Mouse (Mus musculus): ENCODE data around the gene Lamc3. TPM values are rescaled to one million over a fixed set of nuclear protein-coding genes. Genes with fewer than 3 reads are reported as not detected.
A peak's percentile ranks its signal among the peaks of the same experiment; 100 is the strongest.

The Lamc3 gene
- 0.43 and 0.68 TPM in 2 replicates for polyA plus RNA-seq (2015; fragmentation: Nextera tagmentation; extraction: Ambion mirVana)

- no peak for ATAC-seq (replicated peaks; ENCODE audit: insufficient number of reproducible peaks, insufficient read depth, low FRiP score, low read depth)
- H3K4me1 ChIP-seq (replicated peaks): peaks cover 4% of the 10 kb centered on the region
- H3K27ac ChIP-seq: no peak within 1 kb of the TSS
- H3K9ac ChIP-seq: no peak within 1 kb of the TSS
- peak within 1 kb of the TSS; percentile 56 for H3K4me2 ChIP-seq
- no peaks in the 10 kb centered on the region for H3K36me3 ChIP-seq
- 4% methylated on average over 26 of the region's 26 CpGs for WGBS
- H3K9me3 ChIP-seq (replicated peaks): no peaks in the 10 kb centered on the region
- H3K4me3 ChIP-seq: peak within 1 kb of the TSS; percentile 29
- H3K27me3 ChIP-seq: peaks cover 84% of the 10 kb centered on the region
Measured at GRCm38 (mm10) chr2:31887030-31887429, at the start of gene Lamc3. TSS of gene Lamc3 (plus strand) at chr2:31887291.

- peaks cover 80% of the 10 kb centered on the region for H3K27me3 ChIP-seq
- WGBS: 59% methylated on average over 1 of the region's 1 CpGs
Measured at GRCm38 (mm10) chr2:31838868-31839267, 48.2 kb upstream of the Lamc3 start.

GRCm38 (mm10) chr2:31844729-31845136, 42.4 kb upstream of the Lamc3 start:
- 0 out of 2 replicates have a peak overlapping the region, but pooled peaks have one; percentile 62 for H3K4me3 ChIP-seq
- no peak overlapping the region for H3K9ac ChIP-seq
- H3K4me2 ChIP-seq: no peak overlapping the region
- ATAC-seq (replicated peaks; ENCODE audit: insufficient number of reproducible peaks, insufficient read depth, low FRiP score, low read depth): no peak
- no peak overlapping the region for H3K27ac ChIP-seq
- no peaks in the 10 kb centered on the region for H3K9me3 ChIP-seq (replicated peaks)
- no peaks in the 10 kb centered on the region for H3K36me3 ChIP-seq
- H3K4me1 ChIP-seq (replicated peaks): peaks cover 22% of the 10 kb centered on the region
- H3K27me3 ChIP-seq: peaks cover 83% of the 10 kb centered on the region
- WGBS: 4% methylated on average over 10 of the region's 10 CpGs

More at GRCm38 (mm10) chr2:31838868-31839267, 48.2 kb upstream of the Lamc3 start:
- H3K4me1 ChIP-seq (replicated peaks): no peaks in the 10 kb centered on the region
- no peaks in the 10 kb centered on the region for H3K36me3 ChIP-seq
- no peak for ATAC-seq (replicated peaks; ENCODE audit: insufficient number of reproducible peaks, insufficient read depth, low FRiP score, low read depth)
- no peak overlapping the region for H3K9ac ChIP-seq
- H3K4me2 ChIP-seq: no peak overlapping the region
- no peak overlapping the region for H3K27ac ChIP-seq
- H3K4me3 ChIP-seq: no peak overlapping the region
- no peaks in the 10 kb centered on the region for H3K9me3 ChIP-seq (replicated peaks)

GRCm38 (mm10) chr2:31845512-31845895, 41.6 kb upstream of the Lamc3 start:
- peak overlapping the region; percentile 62 for H3K4me3 ChIP-seq

GRCm38 (mm10) chr2:31845896-31846691, 41.0 kb upstream of the Lamc3 start, which contains the start of gene Fibcd1:
TSS of gene Fibcd1 (minus strand) at chr2:31846005.
- H3K9ac ChIP-seq: peak within 1 kb of the TSS; percentile 48
- no peaks in the 10 kb centered on the region for H3K9me3 ChIP-seq (replicated peaks)
- peaks cover 70% of the 10 kb centered on the region for H3K27me3 ChIP-seq
- peak within 1 kb of the TSS; percentile 100 for H3K4me2 ChIP-seq
- no peak within 1 kb of the TSS for H3K27ac ChIP-seq
- H3K4me1 ChIP-seq (replicated peaks): peaks cover 22% of the 10 kb centered on the region
- peak; percentile 15; the same call in 1 of the 2 replicates for ATAC-seq (replicated peaks; ENCODE audit: insufficient number of reproducible peaks, insufficient read depth, low FRiP score, low read depth)
- H3K4me3 ChIP-seq: peak within 1 kb of the TSS; percentile 62
- WGBS: 1% methylated on average over 83 of the region's 88 CpGs
- H3K36me3 ChIP-seq: no peaks in the 10 kb centered on the region

More at GRCm38 (mm10) chr2:31845512-31845895, 41.6 kb upstream of the Lamc3 start:
- H3K27ac ChIP-seq: no peak overlapping the region
- WGBS: 3% methylated on average over 25 of the region's 26 CpGs
- peak overlapping the region; percentile 100 for H3K4me2 ChIP-seq
- ATAC-seq (replicated peaks; ENCODE audit: insufficient number of reproducible peaks, insufficient read depth, low FRiP score, low read depth): no peak
- no peaks in the 10 kb centered on the region for H3K36me3 ChIP-seq
- H3K27me3 ChIP-seq: peaks cover 75% of the 10 kb centered on the region
- H3K4me1 ChIP-seq (replicated peaks): peaks cover 22% of the 10 kb centered on the region
- H3K9me3 ChIP-seq (replicated peaks): no peaks in the 10 kb centered on the region
- H3K9ac ChIP-seq: peak overlapping the region; percentile 48

GRCm38 (mm10) chr2:31846692-31847660, 40.1 kb upstream of the Lamc3 start:
- Histone ChIP-seq H3K4me2 (peak overlapping the region; percentile 100), H3K4me1 (replicated peaks) (peaks cover 22% of the 10 kb centered on the region), H3K36me3 (no peaks in the 10 kb centered on the region), H3K27me3 (peaks cover 68% of the 10 kb centered on the region), H3K4me3 (peak overlapping the region; percentile 62), H3K27ac (no peak overlapping the region), H3K9me3 (replicated peaks) (no peaks in the 10 kb centered on the region), H3K9ac (peak overlapping the region; percentile 48; the same call in 1 of the 2 replicates)
- ATAC-seq (replicated peaks; ENCODE audit: insufficient number of reproducible peaks, insufficient read depth, low FRiP score, low read depth): no peak
- WGBS: 4% methylated on average over 35 of the region's 35 CpGs

GRCm38 (mm10) chr2:31847908-31848307, 39.2 kb upstream of the Lamc3 start:
- H3K36me3 ChIP-seq: no peaks in the 10 kb centered on the region
- no peak overlapping the region for H3K27ac ChIP-seq
- no peaks in the 10 kb centered on the region for H3K9me3 ChIP-seq (replicated peaks)
- no peak overlapping the region for H3K9ac ChIP-seq
- 9% methylated on average over 6 of the region's 6 CpGs for WGBS
- H3K4me2 ChIP-seq: no peak overlapping the region
- H3K4me1 ChIP-seq (replicated peaks): peaks cover 22% of the 10 kb centered on the region
- 0 out of 2 replicates have a peak, but pooled peaks have one; percentile 15 for ATAC-seq (replicated peaks; ENCODE audit: insufficient number of reproducible peaks, insufficient read depth, low FRiP score, low read depth)
- no peak overlapping the region for H3K4me3 ChIP-seq
- peaks cover 63% of the 10 kb centered on the region for H3K27me3 ChIP-seq

GRCm38 (mm10) chr2:31850141-31850540, 37.0 kb upstream of the Lamc3 start:
- Histone ChIP-seq H3K4me3 (no peak overlapping the region), H3K9me3 (replicated peaks) (no peaks in the 10 kb centered on the region), H3K27me3 (peaks cover 52% of the 10 kb centered on the region), H3K4me2 (no peak overlapping the region), H3K4me1 (replicated peaks) (peaks cover 23% of the 10 kb centered on the region), H3K27ac (no peak overlapping the region), H3K36me3 (no peaks in the 10 kb centered on the region), H3K9ac (no peak overlapping the region)
- no peak for ATAC-seq (replicated peaks; ENCODE audit: insufficient number of reproducible peaks, insufficient read depth, low FRiP score, low read depth)
- WGBS: 62% methylated on average over 12 of the region's 12 CpGs

GRCm38 (mm10) chr2:31855991-31856390, 31.1 kb upstream of the Lamc3 start:
- no peak for ATAC-seq (replicated peaks; ENCODE audit: insufficient number of reproducible peaks, insufficient read depth, low FRiP score, low read depth)
- Histone ChIP-seq H3K9ac (no peak overlapping the region), H3K4me2 (no peak overlapping the region), H3K27me3 (peaks cover 47% of the 10 kb centered on the region), H3K4me1 (replicated peaks) (peaks cover 8% of the 10 kb centered on the region; the same call in 1 of the 2 replicates), H3K27ac (no peak overlapping the region), H3K9me3 (replicated peaks) (no peaks in the 10 kb centered on the region), H3K36me3 (no peaks in the 10 kb centered on the region), H3K4me3 (no peak overlapping the region)
- 76% methylated on average over 8 of the region's 8 CpGs for WGBS

GRCm38 (mm10) chr2:31857180-31857579, 29.9 kb upstream of the Lamc3 start:
- H3K4me3 ChIP-seq: no peak overlapping the region
- H3K27ac ChIP-seq: no peak overlapping the region
- 61% methylated on average over 6 of the region's 6 CpGs for WGBS
- peaks cover 12% of the 10 kb centered on the region; the same call in 1 of the 2 replicates for H3K4me1 ChIP-seq (replicated peaks)
- H3K4me2 ChIP-seq: no peak overlapping the region
- H3K9ac ChIP-seq: no peak overlapping the region
- peaks cover 39% of the 10 kb centered on the region for H3K27me3 ChIP-seq
- no peaks in the 10 kb centered on the region for H3K36me3 ChIP-seq
- H3K9me3 ChIP-seq (replicated peaks): no peaks in the 10 kb centered on the region
- ATAC-seq (replicated peaks; ENCODE audit: insufficient number of reproducible peaks, insufficient read depth, low FRiP score, low read depth): no peak

GRCm38 (mm10) chr2:31858500-31858899, 28.6 kb upstream of the Lamc3 start:
- Histone ChIP-seq H3K9ac (no peak overlapping the region), H3K27ac (no peak overlapping the region), H3K4me1 (replicated peaks) (peaks cover 12% of the 10 kb centered on the region; the same call in 1 of the 2 replicates), H3K4me3 (no peak overlapping the region), H3K36me3 (no peaks in the 10 kb centered on the region), H3K4me2 (no peak overlapping the region), H3K9me3 (replicated peaks) (no peaks in the 10 kb centered on the region), H3K27me3 (peaks cover 37% of the 10 kb centered on the region)
- 23% methylated on average over 12 of the region's 12 CpGs for WGBS
- no peak for ATAC-seq (replicated peaks; ENCODE audit: insufficient number of reproducible peaks, insufficient read depth, low FRiP score, low read depth)
